Mouse (Mus musculus) limb, embryonic 12.5 days (tissue): ENCODE data around the gene Slc15a2. TPM values are rescaled to one million over a fixed set of nuclear protein-coding genes. Genes with fewer than 3 reads are reported as not detected.
A peak's percentile ranks its signal among the peaks of the same experiment; 100 is the strongest.

ENCODE experiments used
- ATAC-seq: fragments of 200-750 bp; cut with Nextera tagmentation; 2 replicates; pipeline ENCODE4 v1.8.0; 2017; ENCODE audit warnings: low read depth, moderate TSS enrichment; ENCODE audit not compliant: insufficient number of reproducible peaks, insufficient read depth, low FRiP score, low TSS enrichment
- H3K27ac ChIP-seq: fragments of 300-500 bp; sonication (generic); 2 replicates; pipeline ENCODE4 v1.5.1; 2016; ENCODE audit warnings: mild to moderate bottlenecking, moderate library complexity
- H3K27me3 ChIP-seq: fragments of 300-500 bp; sonication (generic); 2 replicates; pipeline ENCODE4 v1.6.1; 2016; ENCODE audit warnings: mild to moderate bottlenecking, moderate library complexity
- H3K36me3 ChIP-seq: fragments of 300-500 bp; sonication (generic); 2 replicates; pipeline ENCODE4 v1.6.1; 2016; ENCODE audit warnings: mild to moderate bottlenecking, moderate library complexity
- H3K4me1 ChIP-seq: fragments of 300-500 bp; sonication (generic); replicated peaks from 2 replicates; pipeline ENCODE4 v1.6.1; 2016
- H3K4me2 ChIP-seq: fragments of 300-500 bp; sonication (generic); 2 replicates; pipeline ENCODE4 v1.6.1; 2016; ENCODE audit warnings: mild to moderate bottlenecking, moderate library complexity
- H3K4me3 ChIP-seq: fragments of 300-500 bp; sonication (generic); replicated peaks from 2 replicates; pipeline ENCODE4 v1.5.1; 2016; ENCODE audit warnings: mild to moderate bottlenecking
- H3K9ac ChIP-seq: fragments of 300-500 bp; sonication (generic); replicated peaks from 2 replicates; pipeline ENCODE4 v1.6.1; 2016; ENCODE audit warnings: mild to moderate bottlenecking, moderate library complexity
- H3K9me3 ChIP-seq: fragments of 300-500 bp; sonication (generic); 2 replicates; pipeline ENCODE4 v1.6.1; 2016; ENCODE audit warnings: mild to moderate bottlenecking, moderate library complexity
- WGBS: fragments of 180-500 bp; shearing (Covaris S2); methylation state at CpG from one replicate; pipeline ENCODE4 v1.1.7; 2016; 5-methylcytosine and 5-hydroxymethylcytosine counted together
- polyA plus RNA-seq: library from polyadenylated mRNA; unstranded; fragments of >200 nt; fragmentation: Nextera tagmentation; extraction: Ambion mirVana; gene quantifications from 2 replicates; pipeline ENCODE4 v1.2.1, GENCODE M21; 2016

The Slc15a2 gene
- 4.6 and 5.1 TPM in 2 replicates for polyA plus RNA-seq

DNA sequence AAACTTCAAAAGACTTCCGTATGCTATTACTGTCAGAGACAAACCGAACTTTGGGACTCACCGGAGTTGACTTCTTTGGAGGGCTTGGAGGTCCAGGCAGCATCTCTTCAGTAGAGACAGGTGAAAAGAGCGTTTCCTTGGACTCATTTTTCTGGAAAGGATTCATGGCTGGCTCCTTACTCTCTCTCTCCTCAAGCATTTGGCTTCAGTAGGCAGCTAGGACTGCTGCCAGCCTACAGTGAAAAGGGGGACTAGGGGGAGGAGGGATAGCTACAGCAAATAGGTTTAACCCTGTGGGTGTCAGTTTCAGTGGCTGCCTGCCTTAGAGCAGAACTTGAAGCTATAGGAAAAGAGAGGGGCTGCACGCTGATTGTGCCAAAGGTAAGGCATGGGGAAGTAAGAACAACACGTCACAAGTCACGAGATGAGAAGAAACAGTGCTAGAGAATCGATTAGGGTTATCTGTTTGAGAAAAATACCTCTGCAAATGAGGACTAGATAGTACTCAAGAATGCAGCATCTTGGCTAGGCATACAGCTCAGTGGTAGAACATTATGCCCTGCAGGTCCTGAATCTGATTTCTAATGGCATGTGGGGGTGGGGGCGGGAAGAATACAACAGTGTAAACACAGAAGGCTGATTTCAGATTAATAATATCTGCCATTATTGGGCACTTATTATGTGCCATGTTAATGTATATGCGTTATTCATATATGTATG lies at the start of gene Slc15a2:
Gene Slc15a2 (minus strand): TSS at position 369 of the 720 bp plus-strand sequence.
- Histone ChIP-seq H3K4me1 (no peaks in the 10 kb centered on the region), H3K4me2 (no peak within 1 kb of the TSS), H3K4me3 (no peak within 1 kb of the TSS), H3K36me3 (no peaks in the 10 kb centered on the region), H3K9ac (no peak within 1 kb of the TSS), H3K27ac (no peak within 1 kb of the TSS), H3K9me3 (no peaks in the 10 kb centered on the region), H3K27me3 (no peaks in the 10 kb centered on the region)
- no peak for ATAC-seq
- WGBS: 73% methylated on average over 10 of the region's 10 CpGs

DNA sequence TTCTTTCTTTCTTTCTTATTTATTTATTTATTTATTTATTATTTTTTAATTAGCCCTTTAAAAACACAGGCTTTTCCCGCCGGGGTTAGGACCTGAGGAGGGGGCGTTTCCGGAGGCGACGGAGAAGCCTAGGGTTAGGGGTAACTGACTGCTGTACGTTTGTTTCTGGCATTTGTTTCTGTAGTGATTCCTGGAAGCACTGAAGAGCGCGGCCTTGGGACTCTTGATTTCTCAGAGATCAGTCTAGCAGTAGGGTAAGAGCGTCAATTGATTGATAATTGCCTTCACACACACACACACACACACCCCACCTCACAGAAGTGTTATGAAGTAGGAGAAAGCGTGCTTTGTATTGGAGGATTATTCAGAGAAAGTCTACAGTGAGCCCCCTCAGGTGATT lies 44.1 kb upstream of the Slc15a2 start:
- 5% methylated on average over 11 of the region's 11 CpGs for WGBS
- peak overlapping the region; percentile 85 for H3K27ac ChIP-seq
- peak overlapping the region; percentile 92 for H3K9ac ChIP-seq
- no peak for ATAC-seq
- peaks cover 3% of the 10 kb centered on the region; the same call in 1 of the 2 replicates for H3K36me3 ChIP-seq
- H3K4me2 ChIP-seq: peak overlapping the region; percentile 68
- H3K4me1 ChIP-seq: peaks cover 4% of the 10 kb centered on the region; the same call in 1 of the 2 replicates
- H3K9me3 ChIP-seq: no peaks in the 10 kb centered on the region
- H3K4me3 ChIP-seq: peak overlapping the region; percentile 80
- 0 out of 2 replicates have a peak, but pooled peaks cover 3% of the 10 kb centered on the region for H3K27me3 ChIP-seq

DNA sequence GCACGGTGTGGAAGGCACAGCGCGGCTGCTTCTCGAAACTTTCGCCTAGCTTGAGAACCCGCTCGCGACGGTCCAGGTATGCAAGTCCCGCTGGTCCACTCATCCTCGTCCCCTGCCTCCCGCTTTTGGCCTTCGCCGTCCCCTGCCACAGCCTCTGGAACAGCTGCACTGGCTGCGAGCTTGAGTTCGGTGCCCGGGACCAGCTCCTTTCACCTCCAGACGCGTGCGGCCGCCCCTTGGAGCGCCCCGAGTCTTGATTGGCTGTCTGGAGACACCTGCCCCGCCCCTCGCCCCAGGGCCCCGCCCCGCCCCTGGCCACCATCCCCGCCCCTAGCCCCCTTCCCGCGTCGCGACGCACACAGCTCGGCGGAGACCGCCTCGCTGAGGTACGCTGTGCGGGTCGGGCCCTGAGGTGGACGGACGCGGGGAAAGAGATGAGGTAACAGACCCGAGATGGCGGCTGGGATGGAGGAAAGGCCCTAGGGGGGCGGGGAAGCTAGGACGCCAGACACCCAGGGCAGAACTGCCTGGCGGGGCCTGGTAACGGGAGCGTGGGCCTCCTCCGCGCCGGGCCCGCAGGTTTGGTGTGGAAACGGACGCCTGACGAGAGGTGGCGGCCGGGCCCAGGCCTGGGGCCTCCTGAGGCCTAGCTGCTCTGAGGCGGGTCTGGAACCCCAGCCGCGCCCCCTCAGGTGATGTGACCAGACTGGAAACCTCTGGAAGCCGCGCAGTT lies 43.5 kb upstream of the Slc15a2 start, which contains the start of gene Iqcb1:
Gene Iqcb1 (plus strand): TSS at position 332 of the 733 bp plus-strand sequence.
- H3K9me3 ChIP-seq: no peaks in the 10 kb centered on the region

DNA sequence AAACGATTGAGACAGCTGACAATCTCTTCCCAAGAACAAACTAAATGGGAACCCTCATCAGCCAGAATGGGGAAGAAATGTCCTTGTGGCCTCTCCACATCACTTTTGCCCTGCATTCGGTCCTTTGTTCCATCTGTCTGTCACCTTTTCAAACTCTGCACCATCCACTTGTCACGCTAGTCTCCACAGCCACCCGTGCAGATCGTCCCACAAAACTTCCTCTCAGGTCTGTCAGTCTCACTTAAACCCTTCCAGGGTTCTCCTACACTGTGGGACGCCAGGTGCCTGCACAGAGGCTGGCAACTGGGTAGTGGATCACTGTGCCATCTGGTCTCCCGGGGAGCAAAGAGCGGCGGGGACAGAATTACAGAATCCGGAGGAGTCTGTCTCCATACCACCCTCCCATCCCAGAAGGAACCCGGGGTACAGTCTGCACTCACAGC lies 42.9 kb upstream of the Slc15a2 start:
- Histone ChIP-seq H3K27ac (no peak overlapping the region), H3K36me3 (no peaks in the 10 kb centered on the region), H3K4me1 (peaks cover 4% of the 10 kb centered on the region; the same call in 1 of the 2 replicates), H3K27me3 (0 out of 2 replicates have a peak, but pooled peaks cover 3% of the 10 kb centered on the region), H3K9me3 (no peaks in the 10 kb centered on the region), H3K9ac (peak overlapping the region; percentile 92), H3K4me2 (peak overlapping the region; percentile 68), H3K4me3 (peak overlapping the region; percentile 80)
- ATAC-seq: no peak
- 2% methylated on average over 11 of the region's 11 CpGs for whole genome bisulfite sequencing

More for the DNA sequence above, 43.5 kb upstream of the Slc15a2 start, which contains the start of gene Iqcb1:
- under 1% methylated on average over 64 of the region's 64 CpGs for WGBS
- peak within 1 kb of the TSS; percentile 85 for H3K27ac ChIP-seq
- 0 out of 2 replicates have a peak, but pooled peaks cover 3% of the 10 kb centered on the region for H3K27me3 ChIP-seq
- H3K9ac ChIP-seq: peak within 1 kb of the TSS; percentile 92
- peak within 1 kb of the TSS; percentile 80 for H3K4me3 ChIP-seq
- H3K4me1 ChIP-seq: peaks cover 4% of the 10 kb centered on the region; the same call in 1 of the 2 replicates
- H3K4me2 ChIP-seq: peak within 1 kb of the TSS; percentile 68
- peak; percentile 98 for ATAC-seq
- H3K36me3 ChIP-seq: no peaks in the 10 kb centered on the region

DNA sequence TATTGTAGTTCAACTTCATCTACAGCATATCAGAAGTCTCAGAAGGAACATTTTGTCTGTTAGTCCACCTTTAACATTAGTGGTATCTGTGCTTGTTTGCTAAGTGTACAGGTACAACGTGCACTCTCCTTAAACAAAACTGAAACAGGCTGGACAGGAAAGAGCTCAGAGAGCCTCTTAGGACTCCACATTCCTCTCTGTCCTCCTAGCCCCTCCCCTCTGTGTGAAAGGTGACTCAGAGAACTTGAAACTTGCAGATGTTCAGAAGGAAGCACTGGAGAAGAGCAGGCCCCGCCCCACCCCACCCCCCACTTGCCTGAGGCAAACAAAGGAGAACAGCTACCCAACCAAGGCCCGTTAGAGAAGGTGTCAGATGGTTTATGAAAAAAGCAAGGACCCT lies 36.7 kb upstream of the Slc15a2 start:
- ATAC-seq: no peak
- WGBS: 6% methylated on average over 3 of the region's 3 CpGs
- no peak overlapping the region for H3K4me2 ChIP-seq
- H3K4me3 ChIP-seq: no peak overlapping the region
- H3K9ac ChIP-seq: no peak overlapping the region
- no peaks in the 10 kb centered on the region for H3K36me3 ChIP-seq
- H3K27ac ChIP-seq: no peak overlapping the region
- H3K4me1 ChIP-seq: peaks cover 5% of the 10 kb centered on the region; the same call in 1 of the 2 replicates
- no peaks in the 10 kb centered on the region for H3K27me3 ChIP-seq
- H3K9me3 ChIP-seq: no peaks in the 10 kb centered on the region

DNA sequence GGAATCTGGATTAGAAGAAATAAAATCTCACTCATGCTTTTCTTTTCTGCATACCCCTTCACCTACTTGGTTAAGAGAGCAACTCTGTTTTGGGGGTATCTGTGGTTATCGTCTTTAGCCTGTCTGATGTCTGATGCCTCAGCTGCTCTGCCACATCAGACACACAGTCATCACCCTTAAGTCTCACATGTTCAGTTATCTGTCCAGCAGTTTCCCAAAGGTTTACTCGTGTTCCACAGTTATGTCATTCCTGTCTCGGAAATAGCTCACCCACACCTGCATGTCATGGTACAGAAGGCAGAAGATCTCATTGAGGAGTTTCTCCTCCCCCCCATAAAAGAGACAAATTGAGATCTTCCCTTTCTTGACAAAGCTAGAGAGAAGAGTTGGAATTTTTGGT lies 36.0 kb upstream of the Slc15a2 start:
- Histone ChIP-seq H3K9ac (no peak overlapping the region), H3K9me3 (no peaks in the 10 kb centered on the region), H3K4me3 (no peak overlapping the region), H3K4me2 (no peak overlapping the region), H3K27me3 (no peaks in the 10 kb centered on the region), H3K4me1 (peaks cover 5% of the 10 kb centered on the region; the same call in 1 of the 2 replicates), H3K36me3 (no peaks in the 10 kb centered on the region), H3K27ac (no peak overlapping the region)
- WGBS: 76% methylated on average over 3 of the region's 3 CpGs
- ATAC-seq: no peak

DNA sequence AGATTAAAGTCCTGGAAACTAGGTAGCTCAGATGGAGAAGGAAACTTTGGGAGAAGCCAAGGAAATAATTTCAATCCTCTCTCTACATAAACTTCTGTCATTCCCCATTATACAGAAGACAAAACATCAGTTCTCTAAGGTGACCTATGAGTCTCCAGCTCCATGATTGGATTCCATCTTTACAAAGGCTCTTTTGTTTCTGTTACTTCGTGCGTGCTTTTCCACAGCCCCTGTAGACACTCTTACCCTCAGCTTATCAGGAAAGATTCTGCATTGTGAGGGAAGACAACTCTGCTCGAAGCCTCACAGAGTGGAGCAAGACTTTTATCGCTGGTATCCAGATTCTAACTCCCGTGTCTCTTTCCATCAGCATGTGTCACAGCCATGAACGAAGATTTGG lies 35.3 kb upstream of the Slc15a2 start:
- Histone ChIP-seq H3K4me2 (no peak overlapping the region), H3K9me3 (no peaks in the 10 kb centered on the region), H3K27ac (no peak overlapping the region), H3K9ac (no peak overlapping the region), H3K4me1 (peaks cover 5% of the 10 kb centered on the region; the same call in 1 of the 2 replicates), H3K36me3 (no peaks in the 10 kb centered on the region), H3K4me3 (no peak overlapping the region), H3K27me3 (no peaks in the 10 kb centered on the region)
- WGBS: 91% methylated on average over 6 of the region's 6 CpGs
- no peak for ATAC-seq

DNA sequence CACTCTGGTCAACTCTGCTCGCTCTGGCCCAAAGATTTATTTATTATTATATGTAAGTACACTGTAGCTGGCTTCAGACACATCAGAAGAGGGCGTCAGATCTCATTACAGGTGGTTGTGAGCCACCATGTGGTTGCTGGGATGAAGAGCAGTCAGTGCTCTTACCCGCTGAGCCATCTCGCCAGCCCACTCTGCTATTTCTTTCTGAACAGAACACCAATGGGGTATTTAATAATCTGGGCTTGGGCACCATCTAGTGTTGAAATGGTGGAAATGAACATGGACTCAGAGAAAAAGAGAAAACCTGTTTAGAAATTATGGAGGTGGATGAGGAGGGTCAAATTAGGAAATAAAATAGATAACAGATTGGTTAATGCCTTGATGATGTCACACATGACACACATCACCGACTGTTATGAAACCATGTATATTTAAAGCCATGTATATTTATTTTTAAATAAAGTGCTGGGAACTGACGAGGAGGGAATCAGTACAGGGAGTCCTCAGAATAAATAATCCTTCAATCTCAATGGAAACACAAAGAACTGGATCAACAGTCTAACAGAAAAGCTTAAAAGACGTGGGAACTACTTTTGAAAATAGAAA lies 32.7 kb upstream of the Slc15a2 start:
- Histone ChIP-seq H3K4me3 (no peak overlapping the region), H3K27me3 (no peaks in the 10 kb centered on the region), H3K9ac (no peak overlapping the region), H3K9me3 (no peaks in the 10 kb centered on the region), H3K36me3 (no peaks in the 10 kb centered on the region), H3K4me2 (no peak overlapping the region), H3K4me1 (peaks cover 5% of the 10 kb centered on the region; the same call in 1 of the 2 replicates), H3K27ac (no peak overlapping the region)
- ATAC-seq: peak; percentile 88
- 16% methylated on average over 7 of the region's 7 CpGs for WGBS

DNA sequence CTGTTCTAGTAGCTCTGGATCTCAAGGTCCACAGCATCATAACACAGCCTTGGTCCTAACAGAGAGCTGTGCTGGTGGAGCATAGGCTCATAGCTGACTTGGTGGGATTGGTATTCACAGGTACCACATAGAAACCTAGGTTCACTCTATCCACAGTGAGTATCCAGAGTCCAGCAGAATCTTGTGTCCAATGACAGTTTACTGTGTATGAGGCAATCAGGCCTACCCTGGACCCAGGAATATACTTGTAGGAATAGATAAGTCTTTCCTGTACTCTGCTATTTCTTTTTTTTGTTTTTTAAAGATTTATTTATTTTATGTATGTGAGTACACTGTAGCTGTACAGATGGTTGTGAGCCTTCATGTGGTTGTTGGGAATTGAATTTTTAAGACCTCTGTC lies 32.2 kb upstream of the Slc15a2 start:
- ATAC-seq: no peak; the same call in none of the 2 replicates
- Histone ChIP-seq H3K4me3 (no peak overlapping the region), H3K36me3 (no peaks in the 10 kb centered on the region), H3K4me1 (peaks cover 4% of the 10 kb centered on the region; the same call in 1 of the 2 replicates), H3K9me3 (no peaks in the 10 kb centered on the region), H3K27me3 (no peaks in the 10 kb centered on the region), H3K9ac (no peak overlapping the region), H3K27ac (no peak overlapping the region), H3K4me2 (no peak overlapping the region)

DNA sequence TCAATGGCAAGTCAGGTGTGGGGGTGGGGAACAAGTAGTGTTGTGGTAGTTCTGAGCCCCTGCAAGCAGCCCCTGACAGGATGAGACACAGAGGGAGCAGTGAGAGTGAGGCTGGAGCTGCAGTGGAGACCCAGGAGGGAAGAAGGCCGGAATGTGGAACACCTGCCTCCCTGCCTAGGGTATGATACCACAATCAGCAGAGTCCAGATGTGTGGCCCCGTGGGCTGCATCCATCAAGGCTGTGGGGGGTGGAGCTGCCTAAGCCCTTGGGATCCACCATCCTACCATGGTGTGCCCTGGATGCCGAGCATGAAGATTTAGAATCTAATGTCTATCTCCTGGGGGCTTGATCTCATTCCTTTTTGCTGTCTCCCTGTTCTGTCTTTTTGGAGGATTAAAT lies 28.9 kb upstream of the Slc15a2 start:
- Histone ChIP-seq H3K4me3 (no peak overlapping the region), H3K9ac (no peak overlapping the region), H3K36me3 (no peaks in the 10 kb centered on the region), H3K4me1 (no peaks in the 10 kb centered on the region), H3K4me2 (no peak overlapping the region), H3K9me3 (no peaks in the 10 kb centered on the region), H3K27ac (no peak overlapping the region), H3K27me3 (no peaks in the 10 kb centered on the region)
- no peak for ATAC-seq
- WGBS: 43% methylated on average over 3 of the region's 3 CpGs

DNA sequence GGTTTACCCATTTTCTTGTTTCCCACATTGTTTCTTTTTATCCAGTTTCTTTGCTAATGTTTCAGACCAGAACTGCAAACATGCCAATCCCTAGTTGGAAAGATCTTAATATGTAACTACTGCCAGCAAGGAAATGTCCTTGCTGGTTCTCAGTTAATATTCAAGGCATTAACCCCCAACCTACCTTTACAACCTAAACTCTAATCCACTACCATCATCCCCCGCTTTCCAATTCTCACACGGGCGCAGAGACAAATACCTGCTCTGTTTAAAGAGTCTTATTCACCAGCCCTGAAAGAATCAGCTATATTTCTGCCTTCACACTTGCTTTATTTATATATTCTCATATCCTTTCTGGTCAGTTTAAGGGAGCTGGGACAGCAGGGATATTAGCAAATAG lies 23.9 kb upstream of the Slc15a2 start:
- no peak overlapping the region for H3K4me3 ChIP-seq
- H3K27me3 ChIP-seq: no peaks in the 10 kb centered on the region
- no peak overlapping the region for H3K27ac ChIP-seq
- no peak overlapping the region for H3K9ac ChIP-seq
- H3K9me3 ChIP-seq: no peaks in the 10 kb centered on the region
- WGBS: 85% methylated on average over 3 of the region's 3 CpGs
- no peak for ATAC-seq
- no peak overlapping the region for H3K4me2 ChIP-seq
- no peaks in the 10 kb centered on the region for H3K4me1 ChIP-seq
- H3K36me3 ChIP-seq: no peaks in the 10 kb centered on the region
